Mouse (Mus musculus) heart, postnatal 0 days (tissue): ENCODE data around the gene Akt3. TPM values are rescaled to one million over a fixed set of nuclear protein-coding genes. Genes with fewer than 3 reads are reported as not detected.

ENCODE experiments used
- ATAC-seq: fragments of 200-750 bp; cut with Nextera tagmentation; 2 replicates; pipeline ENCODE4 v1.8.0; 2017; ENCODE audit warnings: low read depth, moderate number of reproducible peaks, moderate library complexity; ENCODE audit not compliant: insufficient read depth
- DNase-seq: peaks from one replicate; pipeline ENCODE4 v3.0.0-alpha.2; 2016; ENCODE audit warnings: low spot score
- H3K27ac ChIP-seq: fragments of 300-500 bp; sonication (generic); 2 replicates; pipeline ENCODE4 v1.5.1; 2014; ENCODE audit warnings: low read depth, mild to moderate bottlenecking
- H3K27me3 ChIP-seq: fragments of 300-500 bp; sonication (generic); 2 replicates; pipeline ENCODE4 v1.6.1; 2014; ENCODE audit warnings: low read length, mixed read lengths; ENCODE audit not compliant: control insufficient read depth, insufficient read depth
- H3K36me3 ChIP-seq: fragments of 300-500 bp; sonication (generic); replicated peaks from 2 replicates; pipeline ENCODE4 v1.6.1; 2014; ENCODE audit warnings: low read length, mixed read lengths; ENCODE audit not compliant: control insufficient read depth, insufficient read depth
- H3K4me1 ChIP-seq: fragments of 300-500 bp; sonication (generic); 2 replicates; pipeline ENCODE4 v1.6.1; 2014; ENCODE audit warnings: antibody characterized with exemption; ENCODE audit not compliant: control insufficient read depth, insufficient read depth
- H3K4me2 ChIP-seq: fragments of 300-500 bp; sonication (generic); 2 replicates; pipeline ENCODE4 v1.6.1; 2014; ENCODE audit warnings: low read depth, mild to moderate bottlenecking, low read length, moderate library complexity
- H3K4me3 ChIP-seq: fragments of 300-500 bp; sonication (generic); 2 replicates; pipeline ENCODE4 v1.5.1; 2014; ENCODE audit warnings: low read depth, low read length
- H3K9ac ChIP-seq: fragments of 300-500 bp; sonication (generic); replicated peaks from 2 replicates; pipeline ENCODE4 v1.6.1; 2014; ENCODE audit warnings: low read depth, low read length, mixed read lengths
- H3K9me3 ChIP-seq: fragments of 300-500 bp; sonication (generic); replicated peaks from 2 replicates; pipeline ENCODE4 v1.6.1; 2016; ENCODE audit warnings: low read length; ENCODE audit not compliant: control insufficient read depth
- CTCF ChIP-seq: IDR thresholded peaks from 2 replicates; pipeline ENCODE4 v1.5.1; 2016; ENCODE audit warnings: antibody characterized with exemption, control low read depth, low read depth
- EP300 ChIP-seq: IDR thresholded peaks from 2 replicates; pipeline ENCODE4 v1.6.1; 2016; ENCODE audit warnings: antibody characterized with exemption, low read depth
- WGBS: fragments of 180-500 bp; shearing (Covaris S2); extraction: QIAGEN DNeasy Blood & Tissue Kit; methylation state at CpG from one replicate; pipeline ENCODE4 v1.1.7; 2014; 5-methylcytosine and 5-hydroxymethylcytosine counted together
- polyA plus RNA-seq: library from polyadenylated mRNA; unstranded; fragments of >200 nt; fragmentation: Nextera tagmentation; extraction: Ambion mirVana; gene quantifications from 2 replicates; pipeline ENCODE4 v1.2.1, GENCODE M21; 2015
- total RNA-seq: library from RNA; depleted of rRNA; stranded (reverse); fragments of >200 nt; gene quantifications from 2 replicates; pipeline ENCODE4 v1.2.3, GENCODE M21; 2014; ENCODE audit warnings: low replicate concordance

Akt3 gene
- total and polyA plus RNA-seq, 2 experiments from 2014 or later: 2.6 to 9.9 TPM

- no peak for TF ChIP-seq EP300
- TF ChIP-seq CTCF: no peak
- Histone ChIP-seq H3K27ac (no peak overlapping the region), H3K9me3 (no peaks in the 10 kb centered on the region), H3K36me3 (no peaks in the 10 kb centered on the region), H3K4me1 (peaks cover 6% of the 10 kb centered on the region), H3K4me2 (no peak overlapping the region), H3K4me3 (no peak overlapping the region), H3K9ac (no peak overlapping the region), H3K27me3 (no peaks in the 10 kb centered on the region)
- WGBS: 85% methylated on average over 3 of the region's 3 CpGs
- no peak for ATAC-seq
- DNase-seq: no peak
These were observed 261.8 kb downstream of the Akt3 start for GRCm38 (mm10) chr1:176996166-176996565.

GRCm38 (mm10) chr1:176995419-176995775 lies 262.6 kb downstream of the Akt3 start:
- Histone ChIP-seq H3K4me1 (peaks cover 6% of the 10 kb centered on the region), H3K4me2 (no peak overlapping the region), H3K27me3 (no peaks in the 10 kb centered on the region), H3K27ac (no peak overlapping the region), H3K4me3 (no peak overlapping the region), H3K36me3 (no peaks in the 10 kb centered on the region), H3K9me3 (no peaks in the 10 kb centered on the region), H3K9ac (no peak overlapping the region)
- ATAC-seq (no peak), DNase-seq (no peak)
- 88% methylated on average over 4 of the region's 4 CpGs for WGBS
- TF ChIP-seq CTCF (no peak), EP300 (no peak)

GRCm38 (mm10) chr1:176994707-176995418 lies 263.1 kb downstream of the Akt3 start:
- Histone ChIP-seq H3K27me3 (no peaks in the 10 kb centered on the region), H3K27ac (no peak overlapping the region), H3K36me3 (no peaks in the 10 kb centered on the region), H3K9ac (no peak overlapping the region), H3K9me3 (no peaks in the 10 kb centered on the region), H3K4me1 (peaks cover 6% of the 10 kb centered on the region), H3K4me3 (no peak overlapping the region), H3K4me2 (no peak overlapping the region)
- no peak for ATAC-seq
- WGBS: 79% methylated on average over 11 of the region's 11 CpGs
- DNase-seq: no peak
- TF ChIP-seq CTCF (no peak), EP300 (no peak)

GRCm38 (mm10) chr1:176994087-176994486 lies 263.9 kb downstream of the Akt3 start:
- no peak overlapping the region for H3K27ac ChIP-seq
- peaks cover 6% of the 10 kb centered on the region for H3K4me1 ChIP-seq
- 55% methylated on average over 7 of the region's 7 CpGs for WGBS

GRCm38 (mm10) chr1:176993141-176994010 lies 264.6 kb downstream of the Akt3 start:
- DNase-seq: no peak
- no peaks in the 10 kb centered on the region for H3K27me3 ChIP-seq
- no peak overlapping the region for H3K27ac ChIP-seq
- 68% methylated on average over 18 of the region's 18 CpGs for WGBS
- peaks cover 6% of the 10 kb centered on the region for H3K4me1 ChIP-seq
- no peak overlapping the region for H3K4me2 ChIP-seq
- ATAC-seq: no peak
- TF ChIP-seq CTCF: no peak
- TF ChIP-seq EP300: no peak
- no peak overlapping the region for H3K9ac ChIP-seq
- no peak overlapping the region for H3K4me3 ChIP-seq
- H3K9me3 ChIP-seq: no peaks in the 10 kb centered on the region
- H3K36me3 ChIP-seq: no peaks in the 10 kb centered on the region

More at GRCm38 (mm10) chr1:176994087-176994486, 263.9 kb downstream of the Akt3 start:
- H3K9ac ChIP-seq: no peak overlapping the region
- no peaks in the 10 kb centered on the region for H3K27me3 ChIP-seq
- no peak overlapping the region for H3K4me2 ChIP-seq
- DNase-seq (no peak), ATAC-seq (no peak)
- no peaks in the 10 kb centered on the region for H3K36me3 ChIP-seq
- no peak overlapping the region for H3K4me3 ChIP-seq
- no peak for TF ChIP-seq EP300
- no peak for TF ChIP-seq CTCF
- no peaks in the 10 kb centered on the region for H3K9me3 ChIP-seq
